Mouse (Mus musculus) CD8-positive naive resting alpha-beta T cell, adult 2 months (primary cell): ENCODE data around the gene Luzp2.

ENCODE experiments used
- DNase-seq, 2 experiments: peaks; one replicate each; pipeline ENCODE4 v3.0.0; 2022; ENCODE audit warnings: low read depth in 2 of 2, low spot score in 2 of 2

Luzp2 gene

GRCm38 (mm10) chr7:54835372-54835851 lies at the start of gene Luzp2:
TSS of gene Luzp2 (plus strand) at chr7:54835498.
- no peak for DNase-seq

GRCm38 (mm10) chr7:54787456-54787855 lies 47.8 kb upstream of the Luzp2 start:
- no peak for DNase-seq

- no peak for DNase-seq
Observed at GRCm38 (mm10) chr7:54818606-54819005, 16.7 kb upstream of the Luzp2 start.

- no peak for DNase-seq
Observed at GRCm38 (mm10) chr7:54828751-54829150, 6.5 kb upstream of the Luzp2 start.

- DNase-seq: no peak
Observed at GRCm38 (mm10) chr7:54835911-54836352, 634 bp downstream of the Luzp2 start.

GRCm38 (mm10) chr7:54836437-54836836 lies 1.1 kb downstream of the Luzp2 start:
- no peak for DNase-seq

- DNase-seq: no peak
Observed at GRCm38 (mm10) chr7:54842807-54843335, 7.6 kb downstream of the Luzp2 start.

GRCm38 (mm10) chr7:54845875-54846691 lies 10.8 kb downstream of the Luzp2 start:
- DNase-seq: no peak

GRCm38 (mm10) chr7:54846692-54847020 lies 11.4 kb downstream of the Luzp2 start:
- no peak for DNase-seq

- DNase-seq: no peak
Observed at GRCm38 (mm10) chr7:54852860-54853259, 17.6 kb downstream of the Luzp2 start.

GRCm38 (mm10) chr7:54861230-54861856 lies 26.0 kb downstream of the Luzp2 start:
- no peak for DNase-seq

- DNase-seq: no peak
Observed at GRCm38 (mm10) chr7:54878928-54879644, 43.8 kb downstream of the Luzp2 start.

GRCm38 (mm10) chr7:54893709-54894627 lies 58.7 kb downstream of the Luzp2 start:
- DNase-seq: no peak

- DNase-seq: no peak
Observed at GRCm38 (mm10) chr7:54898589-54898988, 63.3 kb downstream of the Luzp2 start.

GRCm38 (mm10) chr7:54909958-54910357 lies 74.7 kb downstream of the Luzp2 start:
- no peak for DNase-seq

- no peak for DNase-seq
Observed at GRCm38 (mm10) chr7:54914030-54914429, 78.7 kb downstream of the Luzp2 start.

GRCm38 (mm10) chr7:54921991-54922390 lies 86.7 kb downstream of the Luzp2 start:
- no peak for DNase-seq

GRCm38 (mm10) chr7:54956759-54957158 lies 121.5 kb downstream of the Luzp2 start:
- no peak for DNase-seq

GRCm38 (mm10) chr7:54962678-54963077 lies 127.4 kb downstream of the Luzp2 start:
- DNase-seq: no peak

GRCm38 (mm10) chr7:54977372-54977771 lies 142.1 kb downstream of the Luzp2 start:
- DNase-seq: no peak

GRCm38 (mm10) chr7:54980585-54980984 lies 145.3 kb downstream of the Luzp2 start:
- DNase-seq: no peak
